ENCODE assay signal across 28 mouse cellular contexts in genomic region chr13:104100416-104100815, GRCm38 (mm10). TPM values are rescaled to one million over a fixed set of nuclear protein-coding genes. Genes with fewer than 3 reads are reported as not detected.
DNase-seq lines count a peak whose midpoint lies in the region; ATAC-seq and TF ChIP-seq lines count a peak whose summit lies in the region.
"Had no signal": no experiment of that assay in that cellular context is flagged by ENCODE, and none has a peak within 500 bp of the region (broad histone marks: within the 10 kb centered on the region; RNA-seq: fewer than 3 reads in every experiment).

No protein-coding gene starts in this region.

- DNase-seq in hindbrain, embryonic 14.5 days (ENCODE audit: low spot score), result peak; percentile 11
- DNase-seq in hindbrain, embryonic 11.5 days (ENCODE audit: low spot score), result no peak
- DNase-seq in liver, adult 2 months (ENCODE audit: extremely low read depth, low read depth, low spot score), result peak; percentile 22
- DNase-seq in liver (no peak), R1 (ENCODE audit: low read depth, low spot score) (peak; percentile 65)
- DNase-seq in stomach, postnatal 0 days (ENCODE audit: low spot score), result no peak
- no peak for DNase-seq in ovary, postnatal 14 days (ENCODE audit: low spot score)
- no peak for DNase-seq in heart, postnatal 36 days
- DNase-seq: adrenal gland, postnatal 25 days; cerebellum, adult 11-12 months; cerebellum, adult 9-11 months; embryo, embryonic 11 days; heart, postnatal 14 days; kidney, adult 9 months; kidney, postnatal 10 days; lung, embryonic 14.5 days; lung, postnatal 14 days; retina, postnatal 1 day; right cerebral cortex, postnatal 14 days; thymus, postnatal 14 days had no signal

- 88% methylated on average over 4 of the region's 4 CpGs for WGBS in hindbrain, embryonic 14.5 days
- WGBS in hindbrain, embryonic 11.5 days, result 87% methylated on average over 4 of the region's 4 CpGs
- 68% methylated on average over 4 of the region's 4 CpGs for WGBS in liver, adult 2 months
- WGBS in stomach, postnatal 0 days, result 85% methylated on average over 4 of the region's 4 CpGs

- ATAC-seq in hindbrain, embryonic 14.5 days (ENCODE audit: low FRiP score), result no peak
- no peak for ATAC-seq in hindbrain, embryonic 11.5 days (ENCODE audit: low FRiP score)
- ATAC-seq in stomach, postnatal 0 days (ENCODE audit: low FRiP score, low TSS enrichment), result no peak
- ATAC-seq: forebrain, embryonic 14.5 days had no signal

- H3K36me3 ChIP-seq in hindbrain, embryonic 14.5 days (replicated peaks; ENCODE audit: control insufficient read depth, insufficient read depth), result peaks cover 4% of the 10 kb centered on the region; the same call in 1 of the 2 replicates
- H3K36me3 ChIP-seq in hindbrain, embryonic 11.5 days (ENCODE audit: control insufficient read depth, insufficient read depth, low read length), result no peaks in the 10 kb centered on the region
- H3K36me3 ChIP-seq in liver, adult 2 months (ENCODE audit: control insufficient read depth, insufficient read depth, low read length), result no peaks in the 10 kb centered on the region
- H3K36me3 ChIP-seq in stomach, postnatal 0 days (ENCODE audit: control insufficient read depth, insufficient read depth, low read length), result no peaks in the 10 kb centered on the region
- H3K36me3 ChIP-seq: embryonic facial prominence, embryonic 12.5 days; limb, embryonic 13.5 days; liver, embryonic 15.5 days; midbrain, embryonic 12.5 days had no signal

- intact Hi-C loops in heart, postnatal 36 days (cut with DNase I), result no loop called here

- no peaks in the 10 kb centered on the region for H3K4me1 ChIP-seq in hindbrain, embryonic 14.5 days (replicated peaks; ENCODE audit: control insufficient read depth, insufficient read depth, low read length)
- H3K4me1 ChIP-seq in hindbrain, embryonic 11.5 days (replicated peaks; ENCODE audit: control insufficient read depth, insufficient read depth, low read length), result no peaks in the 10 kb centered on the region
- peaks cover 2% of the 10 kb centered on the region; the same call in 1 of the 2 replicates for H3K4me1 ChIP-seq in liver, adult 2 months (ENCODE audit: control insufficient read depth, insufficient read depth, low read length)
- no peaks in the 10 kb centered on the region for H3K4me1 ChIP-seq in stomach, postnatal 0 days (replicated peaks; ENCODE audit: control insufficient read depth, insufficient read depth)
- H3K4me1 ChIP-seq: embryonic facial prominence, embryonic 12.5 days; hindbrain, embryonic 15.5 days; limb, embryonic 13.5 days; liver, embryonic 15.5 days; midbrain, embryonic 12.5 days; neural tube, embryonic 13.5 days had no signal

- TF ChIP-seq CTCF in liver, adult 2 months (IDR thresholded peaks at IDR 0.05; ENCODE audit: low read depth, low read length), result no peak; the same call in 1 of the 2 replicates
- peak; percentile 21; the same call in 1 of the 2 replicates for TF ChIP-seq CTCF in stomach, postnatal 0 days (IDR thresholded peaks at IDR 0.05; ENCODE audit: low read depth)

- H3K4me3 ChIP-seq in hindbrain, embryonic 14.5 days (replicated peaks; ENCODE audit: low read length), result no peak overlapping the region
- no peak overlapping the region for H3K4me3 ChIP-seq in hindbrain, embryonic 11.5 days (ENCODE audit: low read depth, low read length)
- H3K4me3 ChIP-seq in liver, adult 2 months (ENCODE audit: insufficient read depth, low read depth, low read length), result no peak overlapping the region
- no peak overlapping the region for H3K4me3 ChIP-seq in stomach, postnatal 0 days (ENCODE audit: low read depth, low read length)
- H3K4me3 ChIP-seq: embryonic facial prominence, embryonic 12.5 days; hindbrain, embryonic 15.5 days; left cerebral cortex, adult 2 months; limb, embryonic 13.5 days; liver, embryonic 15.5 days; midbrain, embryonic 12.5 days; neural tube, embryonic 13.5 days had no signal

- TF ChIP-seq EP300 in stomach, postnatal 0 days (optimal IDR thresholded peaks at IDR 0.05), result no peak

- no peak overlapping the region for H3K4me2 ChIP-seq in hindbrain, embryonic 14.5 days (replicated peaks)
- no peak overlapping the region for H3K4me2 ChIP-seq in hindbrain, embryonic 11.5 days (replicated peaks; ENCODE audit: low read depth, low read length)
- no peak overlapping the region for H3K4me2 ChIP-seq in stomach, postnatal 0 days (replicated peaks; ENCODE audit: low read depth)
- H3K4me2 ChIP-seq: embryonic facial prominence, embryonic 12.5 days; hindbrain, embryonic 15.5 days; limb, embryonic 13.5 days; liver, embryonic 15.5 days; lung, embryonic 14.5 days; midbrain, embryonic 12.5 days; neural tube, embryonic 13.5 days had no signal

- H3K9me3 ChIP-seq in hindbrain, embryonic 14.5 days (ENCODE audit: control insufficient read depth, low read length), result peaks cover 4% of the 10 kb centered on the region; the same call in 1 of the 2 replicates
- no peaks in the 10 kb centered on the region for H3K9me3 ChIP-seq in hindbrain, embryonic 11.5 days (ENCODE audit: control insufficient read depth, low read length)
- no peaks in the 10 kb centered on the region for H3K9me3 ChIP-seq in stomach, postnatal 0 days (ENCODE audit: control insufficient read depth, low read length)
- H3K9me3 ChIP-seq: hindbrain, embryonic 15.5 days; liver, embryonic 15.5 days had no signal

- TF ChIP-seq POLR2A in liver, adult 2 months (IDR thresholded peaks at IDR 0.05; ENCODE audit: extremely low read depth, insufficient read depth, low read length), result no peak

- peaks cover 2% of the 10 kb centered on the region; the same call in 1 of the 2 replicates for H3K79me2 ChIP-seq in liver, adult 2 months (ENCODE audit: control insufficient read depth, insufficient read depth, low read length)

- H3K27ac ChIP-seq in hindbrain, embryonic 14.5 days, result no peak overlapping the region
- no peak overlapping the region for H3K27ac ChIP-seq in hindbrain, embryonic 11.5 days (ENCODE audit: low read depth, low read length)
- H3K27ac ChIP-seq in liver, adult 2 months (replicated peaks; ENCODE audit: insufficient read depth, low read depth, low read length), result no peak overlapping the region
- no peak overlapping the region for H3K27ac ChIP-seq in stomach, postnatal 0 days (replicated peaks)
- H3K27ac ChIP-seq: embryonic facial prominence, embryonic 12.5 days; hindbrain, embryonic 15.5 days; left cerebral cortex, adult 2 months; limb, embryonic 13.5 days; liver, embryonic 15.5 days; midbrain, embryonic 12.5 days; neural tube, embryonic 13.5 days had no signal

- no peak overlapping the region for H3K9ac ChIP-seq in hindbrain, embryonic 14.5 days
- H3K9ac ChIP-seq in hindbrain, embryonic 11.5 days (ENCODE audit: low read depth, low read length), result no peak overlapping the region
- H3K9ac ChIP-seq in liver, adult 2 months (ENCODE audit: low read depth, low read length), result no peak overlapping the region
- H3K9ac ChIP-seq in stomach, postnatal 0 days (ENCODE audit: low read length), result no peak overlapping the region
- H3K9ac ChIP-seq: embryonic facial prominence, embryonic 12.5 days; hindbrain, embryonic 15.5 days; limb, embryonic 13.5 days; liver, embryonic 15.5 days; lung, embryonic 14.5 days; midbrain, embryonic 12.5 days; neural tube, embryonic 13.5 days had no signal

- no peaks in the 10 kb centered on the region for H3K27me3 ChIP-seq in hindbrain, embryonic 14.5 days (ENCODE audit: control insufficient read depth, insufficient read depth, low read length)
- no peaks in the 10 kb centered on the region for H3K27me3 ChIP-seq in hindbrain, embryonic 11.5 days (ENCODE audit: control insufficient read depth, insufficient read depth, low read length)
- no peaks in the 10 kb centered on the region for H3K27me3 ChIP-seq in liver, adult 2 months (ENCODE audit: control insufficient read depth, insufficient read depth, low read length)
- H3K27me3 ChIP-seq in stomach, postnatal 0 days (ENCODE audit: control insufficient read depth, insufficient read depth, low read length), result no peaks in the 10 kb centered on the region
- H3K27me3 ChIP-seq: embryonic facial prominence, embryonic 12.5 days; hindbrain, embryonic 15.5 days; limb, embryonic 13.5 days; liver, embryonic 15.5 days; midbrain, embryonic 12.5 days; neural tube, embryonic 13.5 days had no signal

RNA-seq across cellular contexts. Expression of gene Nln, which starts 9.0 kb away (rescaled TPM):
- 69.5 and 83.3 TPM in 2 replicates for polyA plus RNA-seq in hindbrain, embryonic 14.5 days (2014; fragmentation: Nextera tagmentation; extraction: Ambion mirVana)
- 22.8 and 26.1 TPM in 2 replicates for polyA plus RNA-seq in hindbrain, embryonic 11.5 days (2014; fragmentation: Nextera tagmentation; extraction: Ambion mirVana)
- 33.9 and 39.0 TPM in 2 replicates for total RNA-seq in liver, adult 2 months (2014; rRNA removed)
- 9.1 and 9.8 TPM in 2 replicates for polyA plus RNA-seq in liver, adult 2 months (2012; rRNA removed)
- polyA plus RNA-seq in stomach, postnatal 0 days (2015; fragmentation: Nextera tagmentation; extraction: Ambion mirVana), result 22.3 and 22.5 TPM in 2 replicates
- total RNA-seq in heart, postnatal 36 days (2021), result 10 to 100 TPM; 10.6 to 14.8 TPM

RNA-seq across cellular contexts. Expression of gene Sgtb, which starts 9.1 kb away (rescaled TPM):
- 33.5 and 38.0 TPM in 2 replicates for polyA plus RNA-seq in hindbrain, embryonic 14.5 days (2014; fragmentation: Nextera tagmentation; extraction: Ambion mirVana)
- 27.6 and 27.9 TPM in 2 replicates for polyA plus RNA-seq in hindbrain, embryonic 11.5 days (2014; fragmentation: Nextera tagmentation; extraction: Ambion mirVana)
- 2.1 and 3.2 TPM in 2 replicates for total RNA-seq in liver, adult 2 months (2014; rRNA removed)
- polyA plus RNA-seq in liver, adult 2 months (2012; rRNA removed), result 0.34 and 0.51 TPM in 2 replicates
- 3.3 TPM in 2 replicates for polyA plus RNA-seq in stomach, postnatal 0 days (2015; fragmentation: Nextera tagmentation; extraction: Ambion mirVana)
- total RNA-seq in heart, postnatal 36 days (2021), result 1 to 10 TPM in 1 of 2 experiments, under 1 TPM in 1; 0.97 to 1.5 TPM

Comparison
In these comparisons a context has a peak if more than half of its experiments do, and no peak if none do; other contexts are left out.
1. DNase-seq: peak in hindbrain, embryonic 14.5 days (single experiment), liver, adult 2 months (single experiment) and R1 (single experiment); none in hindbrain, embryonic 11.5 days (single experiment), liver (single experiment), stomach, postnatal 0 days (single experiment), ovary, postnatal 14 days (single experiment) and heart, postnatal 36 days (0 of 2).